Mouse (Mus musculus): ENCODE measurements at regions not wholly inside any gene's neighbourhood (a gene's known extent, or its start where the extent isn't known, plus 50 kb on each side); places are given as distances from the start of the nearest gene placed in this dataset.
"Not testable (repeated sequence)": the region's sequence is repeated elsewhere in the genome, so short reads cannot be mapped to it uniquely, and the experiment has no call there.

GRCm38 (mm10) chr13:27945062-27945461 is 71.0 kb upstream of the Prl4a1 start:
- DNase-seq, result peak; percentile 42

- not testable (repeated sequence) for DNase-seq
Observed at GRCm38 (mm10) chr13:27960421-27960820, 55.6 kb upstream of the Prl4a1 start.

- not testable (repeated sequence) for DNase-seq
Observed at GRCm38 (mm10) chr13:27962381-27962780, 53.6 kb upstream of the Prl4a1 start.

- not testable (repeated sequence) for DNase-seq
Observed at GRCm38 (mm10) chr13:27966021-27966420, 50.0 kb upstream of the Prl4a1 start.
